Mouse (Mus musculus): ENCODE measurements around the gene Ift46.
A peak's percentile ranks its signal among the peaks of the same experiment; 100 is the strongest.

Gene Ift46

GRCm38 (mm10) chr9:44767101-44768028 lies at the start of gene Ift46, which contains the start of gene Arcn1:
Ift46 (plus strand) TSS chr9:44767908.
Arcn1 (minus strand) TSS chr9:44767845.
- H3K36me3 ChIP-seq (ENCODE audit: insufficient read depth, low read length), result 0 out of 2 replicates have a peak, but pooled peaks cover 4% of the 10 kb centered on the region
- no peaks in the 10 kb centered on the region for H3K9me3 ChIP-seq (ENCODE audit: low read length)
- peaks cover 40% of the 10 kb centered on the region for H3K4me1 ChIP-seq (replicated peaks; ENCODE audit: low read depth, low read length)
- H3K4me3 ChIP-seq (replicated peaks; ENCODE audit: low read length), result peak within 1 kb of the TSS; percentile 95
- H3K27me3 ChIP-seq (ENCODE audit: insufficient read depth, low read length), result no peaks in the 10 kb centered on the region
- no peak for TF ChIP-seq NANOG (IDR thresholded peaks at IDR 0.05; ENCODE audit: borderline replicate concordance, low read length)
- TF ChIP-seq CTCF (conservative IDR thresholded peaks at IDR 0.05; ENCODE audit: low read length), result no peak
- TF ChIP-seq POU5F1 (IDR thresholded peaks at IDR 0.05; ENCODE audit: borderline replicate concordance, low read length), result no peak

GRCm38 (mm10) chr9:44718937-44719631 lies 48.6 kb upstream of the Ift46 start:
- Histone ChIP-seq H3K4me3 (replicated peaks; ENCODE audit: low read length) (no peak overlapping the region), H3K27me3 (ENCODE audit: insufficient read depth, low read length) (peaks cover 75% of the 10 kb centered on the region), H3K9me3 (ENCODE audit: low read length) (no peaks in the 10 kb centered on the region), H3K4me1 (replicated peaks; ENCODE audit: low read depth, low read length) (peaks cover 51% of the 10 kb centered on the region), H3K36me3 (ENCODE audit: insufficient read depth, low read length) (no peaks in the 10 kb centered on the region)
- TF ChIP-seq CTCF (conservative IDR thresholded peaks at IDR 0.05; ENCODE audit: low read length) (no peak), NANOG (IDR thresholded peaks at IDR 0.05; ENCODE audit: borderline replicate concordance, low read length) (no peak), POU5F1 (IDR thresholded peaks at IDR 0.05; ENCODE audit: borderline replicate concordance, low read length) (no peak)

DNA sequence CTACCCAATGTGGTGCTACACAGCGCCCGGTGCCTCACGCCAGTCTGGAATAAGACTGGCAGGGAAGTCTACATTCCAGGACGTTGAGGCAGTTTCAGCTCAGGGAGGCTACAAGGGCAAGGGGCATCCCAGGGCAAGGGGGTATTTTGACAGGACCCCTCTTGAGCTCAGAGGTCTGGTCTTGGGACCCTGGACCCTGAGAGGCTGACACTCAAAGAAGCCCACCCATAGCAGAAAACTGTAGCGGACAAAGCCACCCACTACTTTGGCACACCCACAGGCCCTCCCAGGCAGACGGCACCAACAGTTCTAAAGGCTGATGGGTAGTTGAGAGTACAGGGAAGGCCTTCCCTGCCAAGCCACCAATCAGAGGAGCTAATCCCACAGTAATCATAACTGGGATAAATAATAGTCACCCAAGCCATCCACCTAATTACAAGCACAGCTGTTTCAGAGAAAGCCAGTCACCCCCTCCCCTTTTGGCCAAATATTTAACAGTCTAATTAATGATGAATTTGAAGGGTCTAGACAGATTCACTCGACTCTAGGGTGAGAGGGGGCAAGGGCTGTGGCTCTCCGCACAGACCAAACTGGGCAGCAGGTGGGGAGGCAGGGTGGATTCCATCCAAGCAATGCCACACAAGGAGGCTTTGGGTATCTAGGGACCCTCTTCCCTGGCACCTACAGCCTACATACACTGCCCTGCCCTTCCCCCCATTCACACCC lies 47.9 kb upstream of the Ift46 start:
- Histone ChIP-seq H3K4me3 (replicated peaks; ENCODE audit: low read length) (peak overlapping the region; percentile 80; the same call in 1 of the 2 replicates), H3K36me3 (ENCODE audit: insufficient read depth, low read length) (no peaks in the 10 kb centered on the region), H3K4me1 (replicated peaks; ENCODE audit: low read depth, low read length) (peaks cover 58% of the 10 kb centered on the region), H3K9me3 (ENCODE audit: low read length) (no peaks in the 10 kb centered on the region), H3K27me3 (ENCODE audit: insufficient read depth, low read length) (peaks cover 68% of the 10 kb centered on the region)
- TF ChIP-seq POU5F1 (IDR thresholded peaks at IDR 0.05; ENCODE audit: borderline replicate concordance, low read length) (no peak), NANOG (IDR thresholded peaks at IDR 0.05; ENCODE audit: borderline replicate concordance, low read length) (no peak), CTCF (conservative IDR thresholded peaks at IDR 0.05; ENCODE audit: low read length) (no peak)

- peaks cover 60% of the 10 kb centered on the region for H3K27me3 ChIP-seq (ENCODE audit: insufficient read depth, low read length)
- H3K4me1 ChIP-seq (replicated peaks; ENCODE audit: low read depth, low read length), result peaks cover 56% of the 10 kb centered on the region
- peak overlapping the region; percentile 80 for H3K4me3 ChIP-seq (replicated peaks; ENCODE audit: low read length)
- H3K36me3 ChIP-seq (ENCODE audit: insufficient read depth, low read length), result no peaks in the 10 kb centered on the region
- no peak for TF ChIP-seq NANOG (IDR thresholded peaks at IDR 0.05; ENCODE audit: borderline replicate concordance, low read length)
- TF ChIP-seq POU5F1 (IDR thresholded peaks at IDR 0.05; ENCODE audit: borderline replicate concordance, low read length), result no peak
- no peak for TF ChIP-seq CTCF (conservative IDR thresholded peaks at IDR 0.05; ENCODE audit: low read length)
- no peaks in the 10 kb centered on the region for H3K9me3 ChIP-seq (ENCODE audit: low read length)
Measured at GRCm38 (mm10) chr9:44720358-44721153, 47.2 kb upstream of the Ift46 start.

- no peaks in the 10 kb centered on the region for H3K9me3 ChIP-seq (ENCODE audit: low read length)
- no peaks in the 10 kb centered on the region for H3K36me3 ChIP-seq (ENCODE audit: insufficient read depth, low read length)
- peaks cover 54% of the 10 kb centered on the region for H3K27me3 ChIP-seq (ENCODE audit: insufficient read depth, low read length)
- H3K4me3 ChIP-seq (replicated peaks; ENCODE audit: low read length), result peak overlapping the region; percentile 80
- peaks cover 54% of the 10 kb centered on the region for H3K4me1 ChIP-seq (replicated peaks; ENCODE audit: low read depth, low read length)
- TF ChIP-seq CTCF (conservative IDR thresholded peaks at IDR 0.05; ENCODE audit: low read length) (no peak), POU5F1 (IDR thresholded peaks at IDR 0.05; ENCODE audit: borderline replicate concordance, low read length) (no peak), NANOG (IDR thresholded peaks at IDR 0.05; ENCODE audit: borderline replicate concordance, low read length) (no peak)
Measured at GRCm38 (mm10) chr9:44721154-44721876, 46.4 kb upstream of the Ift46 start.

DNA sequence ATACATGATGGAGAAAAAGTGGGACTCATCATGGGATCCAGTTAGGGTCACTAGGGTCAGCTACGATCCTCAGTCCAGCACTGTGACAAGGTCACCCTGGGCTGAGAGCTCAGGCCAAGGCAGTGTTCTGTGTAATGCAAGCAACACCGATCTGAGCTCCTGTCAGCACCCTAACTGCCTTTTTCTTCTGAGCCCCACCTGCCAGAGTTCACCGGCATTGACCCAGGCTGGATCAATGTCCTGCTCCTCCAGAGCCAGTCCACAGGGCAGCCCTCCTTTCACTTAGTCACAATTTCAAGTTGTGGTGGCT lies 45.9 kb upstream of the Ift46 start:
- TF ChIP-seq CTCF (conservative IDR thresholded peaks at IDR 0.05; ENCODE audit: low read length), result no peak
- no peak for TF ChIP-seq POU5F1 (IDR thresholded peaks at IDR 0.05; ENCODE audit: borderline replicate concordance, low read length)
- TF ChIP-seq NANOG (IDR thresholded peaks at IDR 0.05; ENCODE audit: borderline replicate concordance, low read length), result no peak
- Histone ChIP-seq H3K36me3 (ENCODE audit: insufficient read depth, low read length) (no peaks in the 10 kb centered on the region), H3K27me3 (ENCODE audit: insufficient read depth, low read length) (peaks cover 49% of the 10 kb centered on the region), H3K4me3 (replicated peaks; ENCODE audit: low read length) (peak overlapping the region; percentile 80; the same call in 1 of the 2 replicates), H3K4me1 (replicated peaks; ENCODE audit: low read depth, low read length) (peaks cover 56% of the 10 kb centered on the region), H3K9me3 (ENCODE audit: low read length) (no peaks in the 10 kb centered on the region)

- H3K9me3 ChIP-seq (ENCODE audit: low read length), result no peaks in the 10 kb centered on the region
- no peaks in the 10 kb centered on the region for H3K36me3 ChIP-seq (ENCODE audit: insufficient read depth, low read length)
- H3K4me3 ChIP-seq (replicated peaks; ENCODE audit: low read length), result no peak overlapping the region
- H3K4me1 ChIP-seq (replicated peaks; ENCODE audit: low read depth, low read length), result peaks cover 58% of the 10 kb centered on the region
- H3K27me3 ChIP-seq (ENCODE audit: insufficient read depth, low read length), result peaks cover 44% of the 10 kb centered on the region
- no peak for TF ChIP-seq NANOG (IDR thresholded peaks at IDR 0.05; ENCODE audit: borderline replicate concordance, low read length)
- TF ChIP-seq POU5F1 (IDR thresholded peaks at IDR 0.05; ENCODE audit: borderline replicate concordance, low read length), result no peak
- TF ChIP-seq CTCF (conservative IDR thresholded peaks at IDR 0.05; ENCODE audit: low read length), result no peak
Measured at GRCm38 (mm10) chr9:44722575-44722974, 45.1 kb upstream of the Ift46 start.

All from E14TG2a.4 (cell line).